Mouse (Mus musculus) limb, embryonic 14.5 days (tissue): ENCODE measurements around the gene Dst. TPM values are rescaled to one million over a fixed set of nuclear protein-coding genes. Genes with fewer than 3 reads are reported as not detected.

Experiments used
- ATAC-seq: fragments of 200-750 bp; cut with Nextera tagmentation; 2 replicates; pipeline ENCODE4 v1.8.0; 2017; ENCODE audit warnings: low read depth, moderate number of reproducible peaks, moderate TSS enrichment; ENCODE audit not compliant: low FRiP score
- DNase-seq: peaks from one replicate; pipeline ENCODE4 v3.0.0-alpha.2; 2015; ENCODE audit warnings: low spot score
- H3K27ac ChIP-seq: fragments of 300-500 bp; sonication (generic); replicated peaks from 2 replicates; pipeline ENCODE4 v1.5.1; 2014; ENCODE audit warnings: low read depth, mild to moderate bottlenecking, low read length, moderate library complexity, mixed read lengths
- H3K27me3 ChIP-seq: fragments of 300-500 bp; sonication (generic); 2 replicates; pipeline ENCODE4 v1.6.1; 2014; ENCODE audit warnings: low read length, mixed read lengths; ENCODE audit not compliant: control insufficient read depth, insufficient read depth
- H3K36me3 ChIP-seq: fragments of 300-500 bp; sonication (generic); 2 replicates; pipeline ENCODE4 v1.6.1; 2014; ENCODE audit warnings: mild to moderate bottlenecking, low read length, moderate library complexity, mixed read lengths; ENCODE audit not compliant: control insufficient read depth, insufficient read depth
- H3K4me1 ChIP-seq: fragments of 300-500 bp; sonication (generic); 2 replicates; pipeline ENCODE4 v1.6.1; 2014; ENCODE audit warnings: antibody characterized with exemption, low read length, mixed read lengths; ENCODE audit not compliant: control insufficient read depth, insufficient read depth
- H3K4me2 ChIP-seq: fragments of 300-500 bp; sonication (generic); replicated peaks from 2 replicates; pipeline ENCODE4 v1.6.1; 2014; ENCODE audit warnings: low read depth, mild to moderate bottlenecking, low read length, moderate library complexity; ENCODE audit not compliant: severe bottlenecking
- H3K4me3 ChIP-seq: fragments of 300-500 bp; sonication (generic); replicated peaks from 2 replicates; pipeline ENCODE4 v1.5.1; 2014; ENCODE audit warnings: low read length
- H3K9ac ChIP-seq: fragments of 300-500 bp; sonication (generic); 2 replicates; pipeline ENCODE4 v1.6.1; 2014; ENCODE audit warnings: mild to moderate bottlenecking, low read depth, low read length, moderate library complexity; ENCODE audit not compliant: severe bottlenecking
- H3K9me3 ChIP-seq: fragments of 300-500 bp; sonication (generic); 2 replicates; pipeline ENCODE4 v1.6.1; 2016; ENCODE audit warnings: low read length; ENCODE audit not compliant: control insufficient read depth
- POLR2A ChIP-seq: fragments of 200-500 bp; IDR thresholded peaks from 2 replicates; pipeline ENCODE4 v1.8.0; 2012; ENCODE audit warnings: inconsistent platforms, mild to moderate bottlenecking, moderate library complexity, borderline replicate concordance; ENCODE audit not compliant: insufficient read depth, insufficient read length; ENCODE audit errors: extremely low read depth
- WGBS: fragments of 180-500 bp; shearing (Covaris S2); extraction: QIAGEN DNeasy Blood & Tissue Kit; methylation state at CpG from one replicate; pipeline ENCODE4 v1.1.7; 2014; 5-methylcytosine and 5-hydroxymethylcytosine counted together
- polyA plus RNA-seq, 2 experiments: library from polyadenylated mRNA; depleted of rRNA in 1 of 2; stranded (reverse) in 1 of 2; unstranded in 1 of 2; fragments of >200 nt; fragmentation: Nextera tagmentation in 1 of 2; extraction: Ambion mirVana in 1 of 2; gene quantifications; 2 replicates each; pipeline versions ENCODE4 v1.2.1 to v1.2.3; 2012 to 2014

Gene Dst
- polyA plus RNA-seq, 2 experiments, result 34.9 to 42.5 TPM

- no peak overlapping the region for H3K4me3 ChIP-seq
- TF ChIP-seq POLR2A, result no peak
- H3K36me3 ChIP-seq, result no peaks in the 10 kb centered on the region
- ATAC-seq (no peak), DNase-seq (no peak)
- H3K9ac ChIP-seq, result no peak overlapping the region
- H3K4me2 ChIP-seq, result no peak overlapping the region
- H3K27me3 ChIP-seq, result no peaks in the 10 kb centered on the region
- H3K27ac ChIP-seq, result no peak overlapping the region
- no peaks in the 10 kb centered on the region for H3K9me3 ChIP-seq
- 61% methylated on average over 4 of the region's 4 CpGs for WGBS
- H3K4me1 ChIP-seq, result no peaks in the 10 kb centered on the region; the same call in 1 of the 2 replicates
These were observed 189.6 kb downstream of the Dst start for GRCm38 (mm10) chr1:34097640-34098039.

- Histone ChIP-seq H3K4me2 (no peak overlapping the region), H3K9ac (no peak overlapping the region), H3K9me3 (no peaks in the 10 kb centered on the region), H3K27me3 (no peaks in the 10 kb centered on the region), H3K36me3 (no peaks in the 10 kb centered on the region), H3K27ac (no peak overlapping the region), H3K4me3 (no peak overlapping the region), H3K4me1 (no peaks in the 10 kb centered on the region; the same call in 1 of the 2 replicates)
- no peak for TF ChIP-seq POLR2A
- ATAC-seq (peak; percentile 23; the same call in 1 of the 2 replicates), DNase-seq (no peak)
- WGBS, result 53% methylated on average over 3 of the region's 3 CpGs
These were observed 191.4 kb downstream of the Dst start for GRCm38 (mm10) chr1:34099439-34099838.

- no peak overlapping the region for H3K4me2 ChIP-seq
- no peak overlapping the region for H3K27ac ChIP-seq
- DNase-seq (no peak), ATAC-seq (no peak)
- H3K36me3 ChIP-seq, result no peaks in the 10 kb centered on the region
- no peak overlapping the region for H3K4me3 ChIP-seq
- no peaks in the 10 kb centered on the region for H3K27me3 ChIP-seq
- no peak overlapping the region for H3K9ac ChIP-seq
- TF ChIP-seq POLR2A, result no peak
- no peaks in the 10 kb centered on the region; the same call in 1 of the 2 replicates for H3K4me1 ChIP-seq
- no peaks in the 10 kb centered on the region for H3K9me3 ChIP-seq
- 37% methylated on average over 4 of the region's 4 CpGs for WGBS
These were observed 192.4 kb downstream of the Dst start for GRCm38 (mm10) chr1:34100385-34100784.

GRCm38 (mm10) chr1:34102604-34103003 lies 194.6 kb downstream of the Dst start:
- Histone ChIP-seq H3K4me2 (no peak overlapping the region), H3K36me3 (no peaks in the 10 kb centered on the region), H3K9me3 (no peaks in the 10 kb centered on the region), H3K9ac (no peak overlapping the region), H3K27ac (no peak overlapping the region), H3K27me3 (no peaks in the 10 kb centered on the region), H3K4me1 (peaks cover 7% of the 10 kb centered on the region), H3K4me3 (no peak overlapping the region)
- ATAC-seq (no peak), DNase-seq (no peak)
- WGBS, result 62% methylated on average over 2 of the region's 2 CpGs
- TF ChIP-seq POLR2A, result no peak

GRCm38 (mm10) chr1:34103176-34103575 lies 195.2 kb downstream of the Dst start:
- 76% methylated on average over 3 of the region's 3 CpGs for WGBS
- Histone ChIP-seq H3K36me3 (no peaks in the 10 kb centered on the region), H3K4me3 (no peak overlapping the region), H3K9me3 (no peaks in the 10 kb centered on the region), H3K27ac (no peak overlapping the region), H3K4me2 (no peak overlapping the region), H3K27me3 (no peaks in the 10 kb centered on the region), H3K4me1 (peaks cover 7% of the 10 kb centered on the region), H3K9ac (no peak overlapping the region)
- ATAC-seq (no peak), DNase-seq (no peak)
- TF ChIP-seq POLR2A, result no peak

- Histone ChIP-seq H3K4me3 (no peak overlapping the region), H3K9ac (no peak overlapping the region), H3K4me2 (no peak overlapping the region), H3K36me3 (no peaks in the 10 kb centered on the region), H3K27ac (no peak overlapping the region), H3K9me3 (no peaks in the 10 kb centered on the region), H3K27me3 (no peaks in the 10 kb centered on the region), H3K4me1 (peaks cover 7% of the 10 kb centered on the region)
- WGBS, result 7% methylated on average over 3 of the region's 3 CpGs
- no peak for TF ChIP-seq POLR2A
- no peak for DNase-seq
- no peak for ATAC-seq
These were observed 195.7 kb downstream of the Dst start for GRCm38 (mm10) chr1:34103713-34104172.
